Mouse (Mus musculus) G1E-ER4 (cell line): Measurements from ENCODE around the gene Ncoa3. TPM values are rescaled to one million over a fixed set of nuclear protein-coding genes. Genes with fewer than 3 reads are reported as not detected.
A peak's percentile ranks its signal among the peaks of the same experiment; 100 is the strongest.

Experiments
- GATA1 ChIP-seq: IDR thresholded peaks from one replicate; pipeline ENCODE4 v1.8.0; 2012; ENCODE audit warnings: low read length, inconsistent platforms
- polyA plus RNA-seq: library from polyadenylated mRNA; stranded (reverse); fragments of >175 nt; gene quantifications from 2 replicates; pipeline ENCODE4 v1.2.3, GENCODE M21; 2012

Ncoa3 gene
- 20.4 and 28.5 TPM in 2 replicates for polyA plus RNA-seq

DNA sequence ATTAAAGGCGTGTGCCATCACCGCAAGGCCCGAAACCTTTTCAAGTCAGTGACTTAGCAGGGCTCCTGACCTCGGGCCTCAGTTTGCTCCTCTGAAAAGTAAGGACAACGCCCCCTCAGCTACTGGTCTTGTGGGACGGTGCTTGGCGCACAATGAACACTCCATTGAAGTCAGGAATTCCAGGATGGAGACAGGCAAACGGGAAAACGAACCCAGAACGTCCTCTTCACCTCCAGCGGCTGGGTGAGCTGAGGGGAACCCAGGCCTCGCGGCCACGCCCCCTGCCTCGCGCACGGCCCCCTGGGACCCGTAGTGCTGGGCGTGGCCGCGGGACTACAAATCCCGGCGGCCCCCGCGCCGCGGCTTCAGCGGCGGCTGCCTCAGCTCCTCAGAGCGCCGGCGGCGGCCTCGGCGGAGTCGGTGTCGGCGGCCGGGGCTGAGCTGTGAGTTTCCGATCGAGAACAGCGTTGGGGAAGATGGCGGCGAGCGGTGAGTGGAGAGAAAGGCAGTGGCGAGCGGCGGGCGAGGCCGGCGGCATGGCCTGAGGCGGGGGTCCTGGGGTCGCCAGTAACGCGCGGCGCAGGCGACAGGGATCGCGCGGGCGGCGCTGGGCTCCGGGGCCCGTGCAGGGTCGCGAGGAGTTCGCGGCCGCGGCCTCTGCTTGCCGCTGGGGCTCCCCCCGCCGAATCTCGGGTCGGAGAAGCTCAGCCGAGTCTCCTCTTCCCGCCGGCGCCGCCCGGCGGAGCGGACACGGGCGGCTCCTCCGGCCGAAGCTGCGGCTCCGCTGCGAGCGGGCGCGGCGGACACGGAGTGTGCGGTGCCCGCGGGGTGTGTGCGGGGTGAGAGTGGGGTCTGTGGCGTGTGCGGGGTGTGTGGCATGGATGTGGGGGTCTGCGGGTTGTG, at the start of gene Ncoa3:
Gene Ncoa3, plus strand, starts transcription at position 367 of the 903 bp plus-strand sequence.
- no peak for TF ChIP-seq GATA1

DNA sequence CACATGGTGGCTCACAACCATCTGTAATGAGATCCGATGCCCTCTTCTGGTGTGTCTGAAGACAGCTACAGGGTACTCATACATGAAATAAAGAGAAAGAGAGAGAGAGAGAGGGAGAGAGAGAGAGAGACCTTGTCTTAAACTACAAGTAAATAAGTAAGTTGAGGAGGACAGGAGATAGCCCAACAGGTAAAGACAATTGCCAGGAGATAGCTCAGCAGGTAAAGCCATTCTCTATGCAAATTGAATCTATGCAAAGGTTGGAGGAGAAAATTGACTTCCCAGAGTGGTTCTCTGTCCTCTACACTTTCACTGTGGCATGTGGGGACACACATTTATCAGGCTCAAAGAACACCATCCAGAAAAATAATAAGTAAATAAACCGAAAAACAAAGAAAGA, 49.3 kb upstream of the Ncoa3 start:
- TF ChIP-seq GATA1, result no peak

DNA sequence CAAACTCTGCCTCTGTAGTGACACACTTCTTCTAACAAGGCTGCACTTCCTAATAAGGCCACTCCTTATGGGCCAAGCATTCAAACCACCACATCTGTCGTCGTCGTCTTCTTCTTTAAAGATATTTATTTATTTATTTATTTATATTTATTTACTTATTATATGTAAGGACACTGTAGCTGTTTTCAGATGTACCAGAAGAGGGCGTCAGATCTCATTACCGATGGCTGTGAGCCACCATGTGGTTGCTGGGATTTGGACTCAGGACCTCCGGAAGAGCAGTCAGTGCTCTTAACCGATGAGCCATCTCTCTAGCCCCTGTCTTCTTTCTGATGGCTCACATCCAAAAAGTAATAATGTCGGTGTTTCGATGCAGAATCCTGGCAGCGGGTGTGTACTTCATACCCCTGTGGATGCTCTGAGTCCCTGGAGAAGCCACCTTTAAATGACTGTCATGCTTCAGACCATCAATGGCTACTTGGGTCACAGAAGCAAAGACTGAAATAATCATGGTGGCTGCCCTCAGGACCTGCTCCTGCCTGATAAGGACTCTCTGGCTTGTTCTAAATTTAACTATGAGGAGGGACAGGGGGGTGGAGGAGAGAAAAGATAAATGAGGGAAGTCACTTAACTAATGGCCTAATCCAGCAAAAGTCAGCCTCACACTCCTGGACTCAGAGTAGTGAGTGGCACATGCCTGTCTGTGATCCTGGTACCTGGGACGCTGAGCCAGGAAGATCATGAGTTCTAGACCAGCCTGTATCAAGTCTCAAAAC, 47.7 kb upstream of the Ncoa3 start:
- peak; percentile 54 for TF ChIP-seq GATA1

DNA sequence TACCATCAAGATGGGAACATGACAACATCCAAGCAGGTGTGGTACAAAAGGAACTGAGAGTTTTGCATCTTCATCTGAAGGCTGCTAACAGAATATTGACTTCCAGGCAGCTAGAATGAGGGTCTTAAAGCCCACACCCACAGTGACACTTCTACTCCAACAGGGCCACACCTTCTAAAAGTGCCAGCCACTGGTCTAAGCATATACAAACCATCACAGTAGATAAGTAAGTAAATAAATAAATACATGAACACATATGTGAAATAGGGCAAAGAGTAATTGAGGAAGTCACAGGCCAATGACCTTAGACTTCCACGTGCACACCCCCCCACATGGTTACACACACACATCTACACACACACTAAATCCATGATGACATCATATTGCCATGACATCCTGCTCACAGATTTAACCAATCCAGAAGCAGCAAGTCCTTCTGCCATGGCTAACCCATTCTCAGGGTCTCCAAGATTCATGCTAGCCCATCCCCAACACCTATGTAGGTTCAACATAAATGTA, 46.3 kb upstream of the Ncoa3 start:
- TF ChIP-seq GATA1, result no peak

DNA sequence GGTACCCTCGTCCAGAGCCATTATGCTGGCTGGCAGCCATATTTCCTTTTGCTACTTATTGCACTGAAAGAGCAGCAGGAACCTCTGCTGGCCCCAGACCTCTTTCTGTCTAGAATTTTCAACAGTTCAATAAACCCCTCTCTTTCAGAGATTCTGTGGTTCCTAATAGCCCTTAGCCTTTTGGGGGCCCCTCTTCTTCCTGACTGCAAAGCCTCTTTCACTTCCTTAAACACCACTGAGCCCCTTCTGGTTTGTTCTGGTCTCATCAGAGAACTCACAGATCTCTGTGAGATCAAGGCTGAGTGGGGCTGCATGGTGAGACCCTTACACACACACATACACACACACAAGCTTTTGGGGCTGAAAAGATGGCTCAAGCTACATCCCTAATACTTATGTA, 44.4 kb upstream of the Ncoa3 start:
- TF ChIP-seq GATA1, result no peak

DNA sequence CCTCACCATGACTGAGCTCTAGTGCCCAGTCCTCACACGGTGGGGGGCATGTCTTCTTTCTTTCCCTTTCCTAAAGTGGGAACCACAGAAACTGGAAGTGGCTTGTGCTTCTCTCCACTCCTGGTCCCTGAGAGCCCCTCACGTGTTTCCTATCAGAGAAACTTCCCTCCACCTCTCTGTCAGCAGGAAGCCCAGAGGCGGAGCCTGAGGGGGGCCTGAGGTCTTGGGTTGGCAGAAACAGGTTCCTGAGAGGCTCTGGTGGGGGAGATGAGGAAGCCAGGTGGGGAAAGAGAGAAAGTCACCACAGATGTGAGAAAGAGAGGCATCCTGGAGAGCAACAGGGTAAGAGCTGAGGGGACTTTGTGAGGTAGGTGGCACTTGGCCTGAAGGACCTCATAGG, 42.7 kb upstream of the Ncoa3 start:
- no peak for TF ChIP-seq GATA1

DNA sequence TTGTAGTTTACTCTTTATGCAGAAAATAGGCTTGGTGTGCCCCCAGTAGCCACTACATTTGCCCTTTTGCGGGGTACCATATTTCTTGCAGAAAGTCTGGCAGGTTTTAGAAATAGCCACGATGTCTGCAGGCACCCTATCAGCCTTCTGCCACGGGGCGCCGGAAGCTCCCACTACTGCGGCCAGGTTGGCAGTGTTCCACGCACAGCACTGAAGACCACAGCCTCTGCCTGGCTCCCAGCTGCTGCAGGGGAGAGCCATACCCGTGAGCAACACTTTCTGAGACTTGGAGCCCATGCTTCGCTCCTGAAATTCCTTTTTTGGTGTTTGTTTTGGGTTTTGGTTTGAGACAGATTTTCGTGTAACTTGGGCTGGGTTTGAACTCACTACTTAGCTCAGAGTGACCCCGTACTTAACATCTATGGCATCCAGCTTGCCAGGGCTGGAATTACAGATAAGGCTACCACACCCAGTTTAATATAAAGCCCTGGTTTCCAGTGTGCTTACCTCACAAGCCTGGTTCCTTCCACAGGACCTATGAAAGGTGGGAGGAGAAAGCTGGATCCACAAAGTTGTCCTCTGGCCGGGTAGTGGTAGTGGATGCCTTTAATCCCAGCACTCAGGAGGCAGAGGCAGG, 40.9 kb upstream of the Ncoa3 start:
- no peak for TF ChIP-seq GATA1

DNA sequence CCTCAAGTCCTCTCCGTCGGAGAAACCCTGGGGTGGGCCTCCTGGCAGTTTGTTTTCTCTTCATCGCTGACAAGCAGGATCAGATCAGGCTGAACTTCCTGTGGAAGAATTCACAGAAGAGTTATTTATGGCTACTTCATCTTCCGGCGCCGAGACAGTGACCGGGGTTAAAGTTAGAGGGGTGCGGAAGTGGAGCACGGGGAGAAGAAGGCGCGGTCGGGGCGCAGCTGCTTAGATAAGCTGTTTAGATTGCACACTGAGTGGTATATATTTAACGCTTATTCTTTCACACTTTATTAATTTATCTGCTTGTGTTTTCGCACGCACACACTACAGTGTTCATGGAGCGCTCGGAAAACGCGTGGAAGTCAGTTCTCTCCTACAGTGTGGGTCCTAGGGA, 37.6 kb upstream of the Ncoa3 start:
- TF ChIP-seq GATA1, result peak; percentile 63

DNA sequence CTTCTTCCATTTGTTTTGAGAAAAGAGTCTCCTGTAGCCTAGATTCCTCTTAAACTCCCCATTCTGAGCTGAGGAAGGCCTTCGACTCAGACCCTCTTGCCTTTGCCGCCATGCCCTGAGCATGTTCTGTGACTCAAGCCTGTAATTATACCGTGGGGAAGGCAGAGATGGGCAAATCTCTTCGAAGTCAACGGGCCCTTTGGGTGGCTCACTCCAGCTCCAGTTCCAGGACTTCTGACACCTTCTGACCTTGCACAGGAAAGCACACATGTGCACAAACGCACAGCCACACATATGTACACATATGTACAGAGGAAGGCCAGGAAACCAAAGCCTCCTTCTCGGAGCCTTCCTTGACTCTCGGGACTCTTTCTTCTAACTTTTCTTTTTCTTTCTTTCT, 37.0 kb upstream of the Ncoa3 start:
- TF ChIP-seq GATA1, result no peak

DNA sequence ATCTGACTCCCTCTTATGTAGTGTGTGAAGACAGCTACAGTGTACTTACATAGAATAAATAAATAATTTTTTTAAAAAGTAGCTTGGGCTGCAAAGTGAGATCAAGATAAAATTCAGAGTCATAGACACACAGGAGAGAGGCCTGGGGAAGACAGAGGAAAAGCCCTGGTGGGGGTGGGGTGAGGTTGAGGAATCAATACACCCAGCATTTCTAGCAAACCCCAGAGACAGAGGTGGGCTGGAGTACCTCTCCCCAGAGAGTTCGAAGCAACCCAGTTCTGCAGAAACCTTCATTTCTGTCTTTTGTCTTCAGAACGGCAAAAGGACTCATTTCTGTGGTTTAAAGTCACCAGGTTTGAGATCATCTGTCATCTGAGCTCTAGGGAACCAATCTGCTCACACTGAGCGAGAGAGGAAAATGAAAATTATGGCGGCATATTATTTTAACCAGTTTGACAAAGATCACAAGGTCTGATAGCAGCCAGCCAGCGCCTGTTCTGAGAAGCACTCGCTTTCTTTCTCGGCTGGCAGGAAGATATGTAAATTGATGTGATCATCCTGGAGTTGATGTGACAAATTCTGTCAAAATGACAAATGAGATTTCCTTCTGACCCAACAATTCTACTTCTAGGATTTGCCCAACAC, 36.2 kb upstream of the Ncoa3 start:
- no peak for TF ChIP-seq GATA1

DNA sequence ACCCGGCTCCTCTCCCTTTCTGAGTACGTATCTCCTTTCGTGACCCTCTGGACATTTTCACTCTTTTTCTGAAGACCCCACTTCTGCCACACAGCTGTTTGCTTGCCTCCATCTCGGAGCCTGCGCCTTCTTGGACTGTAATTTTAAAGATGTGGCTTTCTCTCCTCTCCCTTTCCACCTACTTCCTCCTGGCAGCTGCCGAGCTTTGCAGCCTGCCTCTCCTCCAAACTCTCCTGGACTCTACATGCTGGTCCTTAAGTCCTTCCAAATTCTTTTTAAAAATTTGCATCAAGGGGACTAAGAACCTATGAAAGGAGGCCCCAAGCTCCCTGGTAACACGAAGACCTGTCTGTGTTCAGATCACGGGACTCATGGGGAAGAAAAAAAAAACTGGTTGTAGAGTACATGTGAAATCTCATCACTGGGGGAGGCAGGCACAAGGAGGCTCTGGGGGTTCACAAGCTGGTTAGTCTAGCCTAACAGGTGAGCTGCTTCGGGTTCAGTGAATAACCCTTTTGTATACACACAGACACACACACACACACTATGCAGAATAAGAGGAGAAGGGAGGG, 35.1 kb upstream of the Ncoa3 start:
- TF ChIP-seq GATA1, result no peak

DNA sequence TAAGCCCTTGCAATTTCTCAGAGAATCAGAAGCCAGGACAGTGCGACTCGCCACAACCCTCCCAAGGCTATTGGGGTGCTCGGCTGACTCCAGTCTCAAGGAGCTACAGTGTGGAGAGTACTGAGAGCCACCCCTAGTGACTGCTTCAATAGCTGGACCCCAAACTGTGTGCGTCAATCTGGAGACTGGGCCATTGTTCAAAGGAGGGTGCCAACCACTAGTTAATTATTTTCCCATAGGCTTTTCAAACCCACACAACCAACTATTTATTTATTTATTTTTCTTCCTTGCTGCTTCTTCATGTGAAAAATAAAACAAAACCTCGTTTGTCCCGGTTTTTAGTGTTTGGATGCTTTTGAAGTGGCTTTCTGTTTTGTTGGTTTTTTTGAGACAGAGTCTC, 33.9 kb upstream of the Ncoa3 start:
- no peak for TF ChIP-seq GATA1

DNA sequence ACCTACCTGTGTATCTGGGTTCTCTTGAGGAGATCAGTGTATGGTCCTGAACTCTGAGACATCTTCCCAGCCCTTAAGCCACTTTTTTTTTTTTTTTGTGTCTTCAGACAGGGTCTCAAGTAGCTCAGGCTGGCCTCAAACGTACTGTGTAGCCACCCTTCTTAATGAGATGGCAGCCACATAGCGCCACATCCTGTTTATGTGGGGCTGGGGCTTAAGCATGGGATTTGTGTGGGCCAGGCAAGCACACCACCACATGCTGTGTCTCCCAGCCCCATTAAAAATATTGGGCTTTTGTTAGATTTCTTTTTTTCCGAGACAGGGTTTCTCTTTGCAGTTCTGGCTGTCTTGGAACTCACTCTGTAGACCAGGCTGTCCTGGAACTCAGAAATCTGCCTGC, 31.7 kb upstream of the Ncoa3 start:
- no peak for TF ChIP-seq GATA1

DNA sequence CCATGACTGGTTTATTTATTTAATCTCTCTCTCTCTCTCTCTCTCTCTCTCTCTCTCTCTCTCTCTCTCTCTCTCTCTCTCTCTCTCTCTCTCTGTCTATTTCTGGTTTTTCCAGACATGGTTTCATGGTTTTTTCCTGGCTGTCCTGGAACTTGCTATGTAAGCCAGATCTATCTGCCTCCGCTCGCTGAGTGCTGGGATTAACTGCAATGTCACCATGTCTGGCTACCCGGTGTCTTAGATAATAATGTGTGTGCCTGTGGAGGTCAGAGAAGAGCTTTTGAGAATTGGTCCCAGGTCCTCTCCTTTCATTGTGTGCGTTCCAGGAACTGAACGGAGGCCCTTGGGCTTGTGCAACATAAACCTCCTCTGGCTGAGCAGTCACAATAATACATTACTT, 29.6 kb upstream of the Ncoa3 start:
- TF ChIP-seq GATA1, result no peak

DNA sequence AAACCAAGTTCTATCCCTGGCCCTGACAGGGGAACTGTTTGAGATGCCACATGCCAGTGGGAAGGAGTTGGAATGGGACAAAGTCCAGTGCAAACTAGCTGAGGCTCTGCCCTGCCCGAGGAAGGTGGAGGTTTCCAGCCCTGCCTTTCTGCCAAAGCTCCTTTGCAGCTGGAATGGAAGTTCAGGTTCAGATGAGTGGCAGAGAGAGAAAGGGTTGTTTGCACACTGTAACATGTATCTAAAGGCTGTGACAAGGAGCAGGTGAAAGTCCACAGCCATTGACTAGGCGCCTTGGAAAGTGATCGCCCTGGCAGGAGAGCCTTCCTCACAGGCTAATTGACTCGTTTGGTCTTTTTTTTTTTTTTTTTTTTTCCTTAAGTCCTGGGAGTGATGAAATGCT, 28.3 kb upstream of the Ncoa3 start:
- no peak for TF ChIP-seq GATA1

DNA sequence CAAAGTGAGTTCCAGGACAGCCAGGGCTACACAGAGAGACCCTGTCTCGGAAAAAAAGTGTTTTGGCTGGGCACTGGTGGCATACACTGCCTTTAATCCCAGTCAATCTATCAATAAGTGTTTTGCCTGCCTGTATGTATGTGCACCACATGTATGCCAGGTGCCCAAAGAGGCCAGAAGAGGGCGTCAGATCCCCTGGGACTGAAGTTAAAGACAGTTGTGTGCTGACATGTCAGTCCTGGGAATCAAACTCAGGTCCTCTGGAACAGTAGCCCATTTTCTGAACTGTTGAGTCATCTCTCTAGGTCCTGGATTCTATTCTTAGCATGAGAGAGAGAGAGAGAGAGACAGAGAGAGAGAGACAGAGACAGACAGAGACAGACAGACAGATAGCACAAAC, 25.4 kb upstream of the Ncoa3 start:
- TF ChIP-seq GATA1, result no peak
